Mouse (Mus musculus) ES-E14 (cell line): ENCODE results near the gene Carns1. TPM values are rescaled to one million over a fixed set of nuclear protein-coding genes. Genes with fewer than 3 reads are reported as not detected.

Source experiments
- DNase-seq: peaks from one replicate; pipeline ENCODE4 v3.0.0-alpha.2; 2013; ENCODE audit warnings: low read depth, low spot score
- H3K27ac ChIP-seq: 2 replicates; pipeline ENCODE4 v1.5.1; 2012; ENCODE audit warnings: low read depth, mild to moderate bottlenecking, low read length, moderate library complexity, mixed read lengths; ENCODE audit not compliant: poor library complexity, insufficient read depth, severe bottlenecking
- H3K36me3 ChIP-seq: 2 replicates; pipeline ENCODE4 v1.6.1; 2012; ENCODE audit warnings: mild to moderate bottlenecking, low read length, moderate library complexity, mixed read lengths; ENCODE audit not compliant: control insufficient read depth, poor library complexity, insufficient read depth, severe bottlenecking
- H3K4me1 ChIP-seq, 2 experiments: fragments of 150-350 bp in 1 of 2; sonication (generic) in 1 of 2; 2 replicates each; pipeline ENCODE4 v1.6.1; 2012; ENCODE audit warnings: low read length in 2 of 2, mild to moderate bottlenecking in 1 of 2, mixed read lengths in 1 of 2; ENCODE audit not compliant: control insufficient read depth in 2 of 2, insufficient read depth in 2 of 2, poor library complexity in 1 of 2
- H3K4me3 ChIP-seq, 2 experiments: fragments of 150-350 bp in 1 of 2; sonication (generic) in 1 of 2; 2 replicates each; pipeline ENCODE4 v1.5.1; 2012; ENCODE audit warnings: low read length in 2 of 2, low read depth in 1 of 2, mild to moderate bottlenecking in 1 of 2, mixed read lengths in 1 of 2; ENCODE audit not compliant: insufficient read depth in 1 of 2, poor library complexity in 1 of 2, severe bottlenecking in 1 of 2
- H3K9ac ChIP-seq: 2 replicates; pipeline ENCODE4 v1.6.1; 2012; ENCODE audit warnings: low read depth, mild to moderate bottlenecking, low read length, mixed read lengths; ENCODE audit not compliant: poor library complexity, insufficient read depth, severe bottlenecking
- H3K9me3 ChIP-seq: fragments of 150-350 bp; sonication (generic); 2 replicates; pipeline ENCODE4 v1.6.1; 2012; ENCODE audit warnings: low read depth, mild to moderate bottlenecking, low read length; ENCODE audit not compliant: control insufficient read depth, insufficient read depth
- CHD2 ChIP-seq: IDR thresholded peaks from 2 replicates; pipeline ENCODE4 v1.6.1; 2014; ENCODE audit warnings: mild to moderate bottlenecking, low read depth, low read length, inconsistent platforms
- HCFC1 ChIP-seq: IDR thresholded peaks from 2 replicates; pipeline ENCODE4 v1.6.1; 2012; ENCODE audit warnings: low read length, inconsistent platforms, borderline replicate concordance; ENCODE audit not compliant: insufficient read depth
- MAFK ChIP-seq: IDR thresholded peaks from 2 replicates; pipeline ENCODE4 v1.6.1; 2014; ENCODE audit warnings: mild to moderate bottlenecking, low read depth, low read length, inconsistent platforms; ENCODE audit not compliant: insufficient read depth
- ZC3H11A ChIP-seq: IDR thresholded peaks from 2 replicates; pipeline ENCODE4 v1.6.1; 2012; ENCODE audit warnings: low read depth, mild to moderate bottlenecking, inconsistent platforms, low read length, borderline replicate concordance
- ZNF384 ChIP-seq: IDR thresholded peaks from 2 replicates; pipeline ENCODE4 v1.6.1; 2012; ENCODE audit warnings: low read depth, low read length, inconsistent platforms
- in situ Hi-C, 2 experiments: fragments of 600-800 bp; cut with MboI; formaldehyde crosslinking; loops; one replicate each; pipeline ENCODE4 v1.15.1; 2025; ENCODE audit warnings: low sequenced_read_pairs in 2 of 2, inconsistent platforms in 1 of 2; ENCODE audit not compliant: unreplicated experiment in 2 of 2
- total RNA-seq: library from RNA; depleted of rRNA; stranded (reverse); fragments of 300-350 nt; gene quantifications from 2 replicates; pipeline ENCODE4 v1.2.3, GENCODE M21; 2012

Gene Carns1
- total RNA-seq, 1 experiment, result 2.3 TPM

- TF ChIP-seq MAFK (no peak), HCFC1 (no peak)
- Histone ChIP-seq H3K4me3 (no peak overlapping the region), H3K9me3 (no peaks in the 10 kb centered on the region), H3K27ac (no peak overlapping the region), H3K36me3 (peaks cover 15% of the 10 kb centered on the region), H3K9ac (no peak overlapping the region), H3K4me1 (peaks cover 2 to 19% of the 10 kb centered on the region in 2 experiments; a peak in 3 of 4 replicates)
- in situ Hi-C loops, result no loop called here
- DNase-seq, result no peak
Measured at GRCm38 (mm10) chr19:4203604-4204326, 28.5 kb upstream of the Carns1 start.

DNA sequence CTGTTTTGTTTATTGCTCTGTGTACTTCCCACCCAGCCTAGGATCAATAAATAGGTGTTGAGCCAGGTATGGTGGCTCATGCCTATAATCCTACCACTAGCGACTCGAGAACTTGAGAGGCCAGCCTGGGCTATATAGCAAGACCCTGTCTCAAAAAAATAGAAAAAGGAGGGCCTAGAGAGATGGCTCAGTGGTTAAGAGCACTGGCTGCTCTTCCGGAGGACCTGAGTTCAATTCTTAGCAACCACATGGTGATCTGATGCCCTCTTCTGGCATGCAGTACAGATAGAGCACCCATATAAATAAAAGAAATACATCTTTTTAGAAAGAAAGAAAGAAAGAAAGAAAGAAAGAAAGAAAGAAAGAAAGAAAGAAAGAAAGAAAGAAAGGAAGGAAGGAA is 27.9 kb upstream of the Carns1 start:
- TF ChIP-seq ZNF384 (no peak), ZC3H11A (no peak), MAFK (no peak), HCFC1 (no peak), CHD2 (no peak)
- in situ Hi-C loops, result no loop called here
- H3K4me1 ChIP-seq, result peaks cover 2 to 14% of the 10 kb centered on the region in 2 experiments; a peak in 2 of 4 replicates
- peaks cover 15% of the 10 kb centered on the region for H3K36me3 ChIP-seq
- H3K4me3 ChIP-seq, result no peak overlapping the region
- no peak for DNase-seq
- H3K27ac ChIP-seq, result no peak overlapping the region
- H3K9me3 ChIP-seq, result no peaks in the 10 kb centered on the region
- H3K9ac ChIP-seq, result no peak overlapping the region

GRCm38 (mm10) chr19:4202149-4202548 is 26.9 kb upstream of the Carns1 start:
- Histone ChIP-seq H3K4me3 (peak overlapping the region; percentile 53 to 58), H3K27ac (no peak overlapping the region), H3K4me1 (peaks cover 2 to 12% of the 10 kb centered on the region in 2 experiments; a peak in 2 of 4 replicates), H3K9me3 (no peaks in the 10 kb centered on the region), H3K9ac (peak overlapping the region; percentile 73), H3K36me3 (peaks cover 23% of the 10 kb centered on the region)
- no peak for TF ChIP-seq MAFK
- TF ChIP-seq CHD2, result no peak
- no peak for TF ChIP-seq HCFC1
- no peak for TF ChIP-seq ZC3H11A
- no peak for TF ChIP-seq ZNF384
- in situ Hi-C loops, result no loop called here
- no peak for DNase-seq

GRCm38 (mm10) chr19:4201291-4201909 is 26.1 kb upstream of the Carns1 start, which contains the start of gene Rad9a:
Gene Rad9a (minus strand): TSS chr19:4201662.
- Histone ChIP-seq H3K4me3 (peak within 1 kb of the TSS; percentile 76 to 83), H3K4me1 (peaks cover 2 to 12% of the 10 kb centered on the region in 2 experiments; a peak in 2 of 4 replicates), H3K36me3 (peaks cover 31% of the 10 kb centered on the region), H3K9me3 (no peaks in the 10 kb centered on the region), H3K27ac (peak within 1 kb of the TSS; percentile 51; the same call in 1 of the 2 replicates), H3K9ac (peak within 1 kb of the TSS; percentile 90)
- TF ChIP-seq CHD2 (no peak), ZNF384 (no peak), MAFK (no peak), HCFC1 (no peak), ZC3H11A (no peak)
- in situ Hi-C loops, result no loop called here
- peak; percentile 99 for DNase-seq
